Mouse (Mus musculus): Measurements from ENCODE around the gene Schip1.
A peak's percentile ranks its signal among the peaks of the same experiment; 100 is the strongest.

Schip1 gene

DNA sequence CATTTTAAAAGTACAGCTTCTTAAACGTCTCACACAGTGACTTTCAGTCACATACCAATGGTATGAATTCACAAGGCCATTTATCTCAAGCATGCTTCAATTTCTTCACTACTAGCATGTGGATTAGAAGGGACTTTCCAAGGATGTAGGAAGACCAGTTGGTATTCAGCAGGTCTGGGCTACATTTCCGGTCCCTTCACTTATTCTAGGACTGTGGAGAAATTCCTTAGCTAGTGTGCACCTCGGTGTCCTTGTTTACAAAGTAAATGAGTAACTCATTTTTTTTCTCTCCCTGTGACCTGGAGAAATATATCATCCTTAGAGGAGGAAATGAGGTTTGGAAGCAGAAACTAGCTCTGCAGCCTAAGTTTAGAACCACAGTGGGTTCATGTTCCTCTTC lies 405.5 kb downstream of the Schip1 start:
- no peak for DNase-seq (ENCODE audit: low read depth, low spot score)

DNA sequence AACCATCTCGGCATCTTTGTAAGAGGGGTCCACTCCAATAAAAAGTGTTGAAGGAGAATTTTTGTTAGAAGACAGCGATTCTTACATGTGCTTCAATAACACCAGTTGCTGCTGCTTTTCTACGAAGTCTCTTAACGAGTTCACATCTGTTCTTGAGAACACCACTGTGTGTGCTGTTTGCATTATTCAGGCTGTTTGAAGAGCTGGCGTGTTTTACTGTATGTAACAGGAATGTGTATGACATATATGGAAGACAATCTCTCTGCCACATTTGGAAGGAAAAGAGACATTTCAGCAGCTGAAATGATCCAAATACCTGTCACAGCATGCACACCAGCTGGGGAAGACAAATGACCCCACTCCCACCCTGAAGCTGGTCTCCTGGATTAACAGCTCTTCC lies 406.0 kb downstream of the Schip1 start:
- no peak for DNase-seq (ENCODE audit: low read depth, low spot score)

DNA sequence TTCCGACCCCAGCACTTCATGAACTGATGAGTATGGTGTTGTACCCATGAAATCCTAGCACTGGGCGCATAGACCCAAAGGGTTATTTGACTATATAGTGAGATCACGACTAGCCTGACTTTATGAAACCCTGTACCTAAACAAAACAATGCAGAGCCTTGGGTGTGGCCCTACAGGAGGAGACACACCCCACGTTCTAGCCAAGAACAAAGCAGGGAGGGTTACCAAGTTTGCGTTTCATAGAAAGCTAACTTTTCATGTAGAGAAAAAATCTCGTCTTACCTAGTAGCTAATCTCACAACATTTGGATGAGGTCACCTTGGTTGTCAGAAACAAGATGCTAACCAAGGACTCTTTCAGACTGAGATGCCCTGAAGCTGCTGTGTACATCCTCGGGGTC lies 411.7 kb downstream of the Schip1 start:
- DNase-seq (ENCODE audit: low read depth, low spot score): no peak

DNA sequence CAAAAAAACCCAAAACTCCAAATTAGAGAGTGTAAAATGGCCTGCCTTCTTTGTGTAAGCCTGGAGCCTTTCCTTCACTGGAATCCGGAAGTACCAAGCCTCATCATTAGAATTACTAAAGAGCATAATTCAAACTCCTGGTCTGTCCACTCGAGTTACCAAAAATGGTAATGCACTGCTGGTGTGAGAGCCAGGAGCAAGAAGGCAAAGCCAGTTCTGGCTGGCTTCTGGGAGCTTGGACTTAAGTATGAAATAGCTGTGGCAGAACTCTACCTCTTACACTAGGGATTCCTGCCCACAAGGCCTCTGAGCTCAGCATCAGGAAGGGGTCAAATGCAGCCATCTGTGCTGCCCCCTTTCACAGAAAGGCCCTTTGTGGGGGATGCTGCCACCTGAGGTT lies 412.9 kb downstream of the Schip1 start:
- DNase-seq (ENCODE audit: low read depth, low spot score): no peak

DNA sequence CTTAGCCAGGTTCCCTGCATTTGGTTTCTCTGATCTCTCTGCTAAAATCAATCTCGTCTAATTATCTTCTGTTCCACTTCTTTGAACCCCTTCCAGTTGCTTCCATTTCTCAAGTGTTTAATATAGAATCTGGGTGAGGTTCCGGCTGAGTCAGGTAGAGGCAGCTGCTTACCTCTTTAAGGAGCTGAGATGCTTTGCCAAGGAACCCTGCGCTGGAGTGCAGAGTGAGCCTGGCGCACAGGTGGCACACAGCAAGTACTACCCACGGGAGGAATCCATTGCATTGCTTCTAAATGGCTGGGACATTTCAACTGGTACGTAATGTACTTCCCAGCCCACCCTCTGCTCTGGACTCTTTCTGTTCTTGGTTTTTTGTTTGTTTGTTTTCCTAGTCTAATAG lies 414.7 kb downstream of the Schip1 start:
- DNase-seq (ENCODE audit: low read depth, low spot score): no peak

DNA sequence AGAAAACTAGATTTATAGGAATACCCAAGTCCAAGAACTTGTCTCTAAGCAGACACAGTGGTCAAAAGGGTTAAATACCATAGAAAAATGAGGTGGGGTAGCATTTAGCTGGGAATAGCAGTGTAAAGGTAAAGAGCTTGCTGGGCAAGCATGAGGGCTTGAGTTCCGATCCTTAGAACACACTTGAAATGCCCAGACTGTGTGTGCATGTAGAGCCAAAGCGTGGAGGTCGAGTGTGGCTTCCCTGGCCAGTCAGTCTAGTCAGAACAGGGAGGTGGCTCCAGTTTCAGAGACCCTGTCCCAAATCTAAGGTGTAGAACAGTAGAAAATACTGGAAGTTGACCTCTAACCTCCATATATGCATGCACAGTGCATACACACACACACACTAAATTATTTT lies 418.9 kb downstream of the Schip1 start:
- DNase-seq (ENCODE audit: low read depth, low spot score): no peak

DNA sequence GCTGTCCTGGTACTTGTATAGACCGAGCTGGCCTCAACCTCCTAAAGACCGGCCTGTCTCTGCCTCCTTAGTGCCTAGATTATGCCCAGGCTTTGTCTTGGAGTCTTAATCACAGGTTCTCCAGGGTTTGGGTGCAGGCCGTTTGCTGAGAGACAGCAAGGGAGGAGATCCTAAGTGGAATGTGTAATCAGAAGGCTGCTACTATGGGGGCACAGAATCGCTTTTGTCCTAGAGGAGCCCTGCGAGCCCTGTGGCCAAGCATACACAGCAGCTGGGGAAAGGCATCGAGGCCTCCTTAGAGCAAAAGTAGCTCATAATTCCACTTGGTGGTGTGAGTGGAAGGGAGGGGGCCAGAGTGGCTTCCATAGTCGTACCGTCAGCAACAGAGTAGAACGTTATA lies 419.4 kb downstream of the Schip1 start:
- DNase-seq (ENCODE audit: low read depth, low spot score): no peak

DNA sequence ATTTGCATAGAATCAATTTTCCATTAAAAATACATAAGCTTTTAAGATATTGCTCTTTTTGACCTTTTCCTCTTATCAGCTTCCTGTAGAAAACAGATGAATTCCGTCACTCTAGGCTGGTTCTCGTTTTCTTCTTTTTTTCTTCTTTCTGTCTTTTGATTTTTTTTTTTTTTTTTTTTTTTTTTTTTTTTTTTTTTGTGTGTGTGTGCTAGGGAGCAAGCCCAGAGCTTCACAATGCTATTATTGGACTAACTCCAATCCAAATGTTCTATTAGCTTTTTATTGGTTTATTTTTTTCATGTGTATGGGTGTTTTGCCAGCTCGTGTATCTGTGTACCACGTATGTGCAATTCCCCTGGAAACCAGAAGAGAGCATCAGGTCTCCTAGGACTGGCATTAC lies 420.0 kb downstream of the Schip1 start:
- DNase-seq (ENCODE audit: low read depth, low spot score): no peak

DNA sequence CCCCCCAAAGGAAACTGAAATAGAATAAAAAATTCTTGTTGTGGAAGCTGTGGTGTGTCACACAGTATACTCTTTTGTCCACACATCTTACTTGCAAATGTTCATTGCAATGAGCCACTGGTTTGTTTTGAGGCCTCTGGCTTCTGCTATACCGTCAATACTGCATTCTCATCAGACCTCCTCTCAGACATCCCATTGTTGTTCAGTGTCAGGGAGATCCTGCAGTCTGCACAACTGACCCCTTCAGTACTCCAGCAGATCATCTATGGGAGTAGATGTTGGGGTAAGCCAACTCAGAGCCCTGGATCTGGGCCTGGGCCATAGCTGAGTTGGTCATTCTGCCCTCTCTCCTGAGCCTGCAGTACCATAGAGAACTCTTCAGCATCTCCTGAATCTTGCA lies 423.0 kb downstream of the Schip1 start:
- no peak for DNase-seq (ENCODE audit: low read depth, low spot score)

DNA sequence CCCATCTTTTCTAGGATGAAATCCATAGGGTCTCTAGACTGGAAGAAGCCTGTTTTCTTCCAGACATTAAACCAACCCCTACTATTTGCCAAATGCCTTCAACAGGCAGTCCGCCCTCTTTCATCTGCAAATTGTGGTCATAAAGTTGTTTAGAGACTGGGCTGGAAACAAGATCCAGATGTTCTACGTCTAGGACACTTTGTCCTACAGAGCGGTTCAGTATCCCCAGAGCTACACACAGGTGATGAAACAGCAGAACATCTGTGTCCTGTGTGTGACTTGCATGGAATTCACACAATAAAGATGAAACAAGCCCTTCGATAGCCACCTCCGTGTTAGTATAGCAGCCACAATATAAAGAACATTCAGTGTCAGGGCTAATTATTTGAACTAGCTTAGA lies 423.7 kb downstream of the Schip1 start:
- peak; percentile 85 for DNase-seq (ENCODE audit: low read depth, low spot score)

DNA sequence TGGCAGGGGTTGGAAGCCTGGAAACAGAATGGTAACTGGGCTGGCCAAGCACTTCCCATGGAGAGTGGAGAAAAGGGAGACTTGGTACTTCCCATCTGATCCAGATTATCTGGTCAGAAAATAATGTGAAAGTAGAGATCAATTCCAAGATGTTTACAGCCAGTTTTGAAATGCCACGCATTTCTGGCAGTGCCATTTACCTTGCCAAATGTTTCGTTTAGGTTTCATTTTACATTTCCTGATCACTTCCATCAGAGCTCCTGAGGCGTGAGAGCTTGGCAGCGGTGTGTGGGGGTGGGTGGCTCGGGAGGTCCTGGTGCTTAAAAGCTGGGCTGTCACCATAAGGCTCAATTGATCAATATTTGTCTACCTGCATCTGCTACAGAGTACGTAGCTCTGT lies 426.9 kb downstream of the Schip1 start:
- DNase-seq (ENCODE audit: low read depth, low spot score): no peak

DNA sequence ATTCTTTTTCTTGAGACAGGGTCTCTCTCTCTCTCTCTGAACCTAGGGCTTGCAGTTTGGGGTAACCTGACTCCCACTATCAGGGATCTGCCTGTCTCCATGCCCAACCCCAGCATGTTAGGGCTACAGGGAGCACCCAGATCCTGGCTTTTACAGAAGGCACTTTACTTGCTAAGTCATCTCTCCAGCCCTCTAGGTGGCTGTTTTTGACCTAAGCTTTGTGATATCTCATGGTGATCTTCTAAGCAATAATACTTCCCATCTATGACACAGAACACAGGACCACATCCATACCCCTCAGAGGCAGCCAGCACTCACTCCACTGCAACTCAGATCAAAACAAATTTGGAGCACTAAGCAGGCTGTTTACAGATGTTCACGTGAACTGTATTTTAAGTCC lies 427.5 kb downstream of the Schip1 start:
- no peak for DNase-seq (ENCODE audit: low read depth, low spot score)

DNA sequence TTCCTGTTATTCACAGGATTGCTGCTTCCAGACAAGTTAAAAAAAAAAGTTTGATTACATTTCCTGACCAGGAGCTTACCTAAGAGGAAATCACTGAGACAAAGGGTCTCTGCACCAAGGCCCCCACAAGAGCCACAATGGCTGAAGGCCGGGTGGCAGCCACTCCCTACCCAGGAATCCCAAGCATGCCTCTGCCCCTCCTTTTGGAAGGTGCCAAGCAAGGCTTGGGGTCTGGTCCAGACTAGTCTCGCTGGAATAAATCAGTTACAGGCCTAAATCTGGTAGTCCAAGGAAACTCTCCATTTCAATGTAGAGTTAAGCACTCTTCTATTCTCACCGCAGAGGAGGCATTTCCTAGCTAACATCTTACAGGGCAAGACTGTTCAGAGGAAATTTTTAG lies 427.9 kb downstream of the Schip1 start:
- DNase-seq (ENCODE audit: low read depth, low spot score): no peak

DNA sequence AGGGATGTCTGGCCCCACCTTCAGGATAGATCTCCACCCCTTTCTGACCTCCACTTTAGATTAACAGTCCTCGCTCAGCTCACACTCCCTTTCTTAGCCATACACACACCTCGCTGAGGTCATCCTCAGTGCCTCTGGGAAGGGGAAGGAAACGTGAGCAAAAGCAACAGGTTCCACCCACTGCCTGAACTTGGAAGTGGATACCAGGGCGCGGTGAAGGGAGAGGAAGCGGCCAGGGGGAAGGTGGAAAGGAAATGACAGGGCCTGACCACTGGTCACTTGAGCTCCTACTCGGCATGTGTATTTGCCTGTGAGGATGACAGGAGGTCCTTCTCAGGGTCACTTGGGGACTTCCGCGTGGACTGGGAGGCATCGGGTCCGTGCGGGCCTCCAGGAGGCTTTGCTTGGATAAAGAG lies 428.6 kb downstream of the Schip1 start:
- peak; percentile 53 for DNase-seq (ENCODE audit: low read depth, low spot score)

DNA sequence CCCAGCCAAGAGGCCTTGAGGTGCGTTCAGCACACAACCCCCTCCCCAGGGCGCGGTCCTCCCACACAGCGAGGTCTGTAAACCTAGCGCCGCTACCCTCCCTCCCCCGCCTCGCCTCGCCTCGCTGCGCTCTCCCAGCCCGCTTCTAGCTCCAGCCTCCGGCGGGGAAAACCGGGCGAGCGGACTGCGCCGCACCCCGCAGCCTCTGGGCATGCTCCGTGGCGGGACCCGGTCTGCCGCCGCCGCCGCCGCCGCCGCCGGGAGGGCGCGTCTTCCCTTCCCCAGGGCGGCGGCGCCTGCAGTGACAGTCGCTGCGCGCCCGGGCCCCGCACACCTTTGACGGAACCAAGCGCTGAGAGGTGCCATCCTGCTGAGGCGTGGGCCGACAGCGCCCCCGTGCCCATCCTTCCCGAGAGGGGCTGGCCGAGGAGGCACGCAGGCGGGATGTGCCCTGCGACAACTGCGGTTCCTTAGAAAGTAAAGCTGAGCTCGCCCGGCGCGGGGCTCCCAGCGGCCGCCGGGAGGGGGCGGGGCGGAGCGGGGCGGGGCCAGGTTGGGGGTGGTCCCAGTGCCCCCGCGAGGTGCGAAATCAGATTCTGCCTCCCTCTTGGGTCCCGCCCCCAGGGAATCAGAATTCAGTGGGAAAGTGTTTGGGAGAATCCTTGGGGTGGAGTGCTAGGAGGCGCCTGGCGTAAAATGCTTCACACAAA lies 429.1 kb downstream of the Schip1 start:
- peak; percentile 82 for DNase-seq (ENCODE audit: low read depth, low spot score)

DNA sequence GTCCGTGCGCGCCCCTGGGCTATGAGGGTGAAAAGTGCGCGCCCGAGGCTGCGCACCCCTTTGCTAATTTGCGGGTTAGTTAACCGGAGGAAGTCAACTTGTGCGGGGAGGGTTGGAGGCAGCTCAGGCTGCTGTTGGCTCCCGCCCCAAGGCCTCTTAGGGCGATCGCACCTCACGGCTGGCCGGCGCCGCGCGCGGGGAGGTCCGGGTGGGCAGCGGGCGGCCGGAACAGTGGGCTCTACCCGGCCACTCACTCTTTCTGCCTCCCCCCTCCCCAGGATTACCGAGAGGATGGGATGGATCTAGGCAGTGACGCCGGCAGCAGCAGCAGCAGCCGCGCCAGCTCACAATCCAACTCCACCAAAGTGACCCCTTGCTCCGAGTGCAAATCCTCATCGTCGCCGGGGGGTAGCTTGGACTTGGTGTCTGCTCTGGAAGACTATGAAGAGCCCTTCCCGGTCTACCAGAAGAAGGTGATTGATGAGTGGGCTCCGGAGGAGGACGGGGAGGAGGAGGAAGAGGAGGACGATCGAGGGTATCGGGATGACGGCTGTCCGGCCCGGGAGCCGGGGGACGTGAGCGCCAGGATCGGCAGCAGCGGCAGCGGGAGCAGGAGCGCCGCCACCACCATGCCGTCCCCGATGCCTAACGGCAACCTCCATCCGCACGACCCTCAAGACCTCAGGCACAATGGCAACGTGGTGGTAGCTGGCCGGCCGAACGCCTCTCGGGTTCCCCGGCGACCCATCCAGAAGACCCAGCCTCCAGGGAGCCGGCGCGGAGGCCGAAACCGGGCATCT lies 429.9 kb downstream of the Schip1 start:
- no peak for DNase-seq (ENCODE audit: low read depth, low spot score)

DNA sequence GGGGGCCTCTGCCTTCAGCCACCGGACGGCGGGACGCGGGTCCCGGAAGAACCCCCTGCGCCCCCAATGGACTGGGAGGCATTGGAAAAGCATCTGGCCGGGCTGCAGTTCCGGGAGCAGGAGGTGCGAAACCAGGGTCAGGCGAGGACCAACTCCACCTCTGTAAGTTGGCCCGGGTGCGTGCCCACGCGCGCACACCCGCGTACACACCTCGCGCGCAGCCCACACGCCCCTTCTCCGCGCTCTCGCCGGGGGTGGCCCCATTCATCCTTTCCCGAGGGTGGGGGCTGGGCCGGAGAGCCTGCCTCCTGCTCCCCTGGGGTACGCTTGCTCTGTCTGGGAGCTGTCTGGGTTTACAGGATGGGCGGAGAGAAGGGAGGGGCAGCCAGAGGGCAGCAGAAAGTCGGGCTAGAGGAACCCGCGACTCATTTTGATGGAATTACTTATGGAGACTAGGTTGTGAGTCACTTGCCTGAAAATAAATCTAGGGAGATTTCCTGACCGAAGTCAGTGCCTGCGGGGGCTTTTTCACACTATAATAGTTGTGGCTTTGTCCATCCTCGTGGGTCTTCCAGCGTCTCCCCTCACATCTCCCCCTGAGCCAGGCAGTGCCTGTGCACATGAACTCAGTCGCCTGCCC lies 430.6 kb downstream of the Schip1 start:
- peak; percentile 57 for DNase-seq (ENCODE audit: low read depth, low spot score)

DNA sequence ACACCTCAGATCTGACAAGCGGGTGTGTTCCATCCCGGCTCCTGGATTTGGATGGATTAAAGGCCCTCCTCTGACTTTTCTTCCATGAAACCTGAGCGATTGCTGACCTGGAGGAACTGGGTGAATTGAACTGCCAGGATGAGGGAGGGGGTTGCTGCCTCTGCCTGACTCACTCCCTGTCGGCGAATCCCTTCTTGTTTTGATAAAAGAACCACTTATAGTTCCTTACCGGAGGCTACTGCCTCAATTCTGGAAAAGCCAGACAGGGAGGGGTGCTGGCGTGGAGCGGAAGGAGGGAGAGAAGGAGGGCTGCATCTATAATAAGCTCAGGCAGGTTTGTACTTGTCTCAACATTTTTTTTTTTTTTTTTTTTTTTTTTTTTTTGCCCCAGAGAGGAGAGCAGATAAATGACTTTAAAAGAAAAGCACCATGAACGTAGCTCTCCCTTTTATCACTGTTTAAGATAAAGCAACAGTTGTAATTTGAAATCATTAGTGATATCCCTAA lies 431.2 kb downstream of the Schip1 start:
- DNase-seq (ENCODE audit: low read depth, low spot score): peak; percentile 48

DNA sequence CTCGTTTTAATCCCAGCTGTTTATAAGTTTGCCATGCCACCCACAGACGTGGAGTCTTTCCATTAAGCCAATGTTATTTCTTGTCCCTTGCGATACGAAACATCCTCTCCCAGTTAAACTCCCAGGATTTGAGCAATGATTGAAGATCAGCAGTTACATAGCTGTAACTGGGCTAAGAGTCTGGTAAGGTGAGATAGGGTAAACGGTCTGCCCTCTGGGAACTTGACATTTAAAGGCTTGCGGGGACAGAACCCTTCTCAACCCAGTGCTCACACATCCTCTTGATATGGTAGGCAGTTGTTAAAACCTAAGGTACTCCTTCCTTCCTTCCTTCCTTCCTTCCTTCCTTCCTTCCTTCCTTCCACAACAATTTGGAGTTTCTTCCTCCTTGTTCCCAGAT lies 431.9 kb downstream of the Schip1 start:
- no peak for DNase-seq (ENCODE audit: low read depth, low spot score)

DNA sequence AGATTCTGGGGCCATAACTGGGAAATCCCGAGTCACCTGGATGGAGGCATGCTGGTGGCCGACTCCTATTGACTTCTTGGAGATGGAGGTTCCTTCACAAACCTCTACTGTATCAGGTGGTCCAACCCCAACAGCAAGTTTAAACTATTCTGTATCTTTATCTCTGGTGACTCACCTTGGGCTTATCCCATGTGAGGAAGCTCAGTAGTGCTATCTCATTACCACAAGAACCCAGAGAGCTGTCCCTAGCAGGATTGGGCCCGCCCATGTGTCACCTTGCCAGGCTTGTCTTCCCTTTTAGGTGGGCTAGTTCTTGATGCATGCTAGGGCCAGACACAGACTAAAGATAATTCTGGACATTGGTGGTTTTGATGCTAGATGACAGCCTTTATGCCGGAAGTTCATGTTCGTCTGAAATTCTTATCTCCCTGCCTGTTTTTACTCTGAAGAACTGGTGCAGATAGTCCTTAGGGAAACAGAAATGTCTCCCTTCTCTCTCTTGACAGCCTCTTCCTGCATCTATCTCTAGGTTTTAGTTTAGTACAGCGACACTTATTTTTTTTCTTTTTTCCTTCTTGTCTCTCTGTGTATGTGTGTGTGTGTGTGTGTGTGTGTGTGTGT lies 435.0 kb downstream of the Schip1 start:
- no peak for DNase-seq (ENCODE audit: low read depth, low spot score)

DNA sequence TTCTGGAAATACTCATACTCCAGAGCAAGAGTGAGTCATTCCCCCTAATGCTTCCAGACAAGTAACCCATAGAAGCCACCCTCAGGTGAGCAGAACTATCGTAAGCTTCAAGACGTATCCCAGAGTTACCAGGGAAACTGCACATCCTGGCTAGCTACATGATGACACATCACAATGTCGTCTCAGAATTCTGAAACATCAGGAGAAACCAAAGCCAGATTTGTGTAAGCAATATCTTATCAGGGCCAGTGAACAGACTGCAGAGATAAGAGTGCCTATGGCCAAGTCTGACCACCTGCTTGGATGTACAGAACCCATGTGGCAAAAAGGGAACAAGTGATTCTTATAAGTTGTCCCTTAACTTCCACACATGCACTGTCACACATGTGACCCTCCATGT lies 440.2 kb downstream of the Schip1 start:
- DNase-seq (ENCODE audit: low read depth, low spot score): no peak

DNA sequence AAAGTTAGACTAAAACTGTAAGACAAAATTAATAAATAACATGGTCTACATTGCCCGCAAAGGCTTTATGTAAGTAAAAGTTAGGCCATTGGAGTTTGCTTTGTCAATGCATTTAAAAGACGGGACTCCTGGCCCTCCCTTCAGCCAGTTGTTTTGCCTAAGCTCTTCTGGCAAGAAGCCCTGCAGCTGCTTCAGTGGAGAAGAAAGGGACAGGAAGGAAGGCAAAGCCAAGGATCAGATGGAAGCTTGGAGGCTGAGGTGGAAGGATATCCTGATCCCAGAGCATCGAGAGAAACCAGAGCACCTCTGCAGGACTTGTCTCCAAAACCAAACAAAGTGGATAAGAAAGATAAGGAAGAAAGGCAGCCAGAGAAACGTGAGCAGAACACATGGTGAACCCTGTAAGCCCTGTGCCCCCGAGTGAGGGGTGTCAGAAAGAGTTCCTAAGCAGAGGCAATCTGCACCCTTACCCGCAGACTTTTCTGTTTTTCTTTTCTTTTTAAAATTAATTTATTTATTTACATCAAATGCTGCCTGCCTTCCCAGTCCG lies 442.2 kb downstream of the Schip1 start:
- DNase-seq (ENCODE audit: low read depth, low spot score): no peak

Data from forelimb bud, embryonic 11.5 days (tissue).